Mouse (Mus musculus) layer of hippocampus, adult 9-11 months (tissue): ENCODE results near the gene Arfip1.

Source experiments
- DNase-seq: peaks from one replicate; pipeline ENCODE4 v3.0.0; 2022

Arfip1 gene

GRCm38 (mm10) chr3:84447803-84448202, 134.6 kb downstream of the Arfip1 start:
- no peak for DNase-seq
